Mouse (Mus musculus): ENCODE data around the gene Zbed6.

- no peak for TF ChIP-seq CTCF (IDR thresholded peaks at IDR 0.05; ENCODE audit: borderline replicate concordance, extremely low read depth, insufficient read depth, insufficient read length)
- no peak for TF ChIP-seq POLR2A (IDR thresholded peaks at IDR 0.05; ENCODE audit: borderline replicate concordance, extremely low read depth, insufficient read depth, insufficient read length, poor library complexity, severe bottlenecking)
Measured at GRCm38 (mm10) chr1:133671266-133671665, 10.6 kb upstream of the Zbed6 start.

All from brain, embryonic 14.5 days (tissue).